Mouse (Mus musculus) hindbrain, embryonic 13.5 days (tissue): ENCODE data around the gene Ang. TPM values are rescaled to one million over a fixed set of nuclear protein-coding genes. Genes with fewer than 3 reads are reported as not detected.

Source experiments
- ATAC-seq: fragments of 200-750 bp; cut with Nextera tagmentation; 2 replicates; pipeline ENCODE4 v1.8.0; 2017; ENCODE audit warnings: moderate TSS enrichment; ENCODE audit not compliant: low FRiP score
- H3K27ac ChIP-seq: fragments of 300-500 bp; sonication (generic); 2 replicates; pipeline ENCODE4 v1.5.1; 2015; ENCODE audit warnings: inconsistent platforms, mild to moderate bottlenecking, moderate library complexity
- H3K27me3 ChIP-seq: fragments of 300-500 bp; sonication (generic); 2 replicates; pipeline ENCODE4 v1.6.1; 2015; ENCODE audit warnings: mild to moderate bottlenecking, inconsistent platforms
- H3K36me3 ChIP-seq: fragments of 300-500 bp; sonication (generic); 2 replicates; pipeline ENCODE4 v1.6.1; 2015; ENCODE audit warnings: mild to moderate bottlenecking, inconsistent platforms
- H3K4me1 ChIP-seq: fragments of 300-500 bp; sonication (generic); replicated peaks from 2 replicates; pipeline ENCODE4 v1.6.1; 2015; ENCODE audit warnings: inconsistent platforms
- H3K4me2 ChIP-seq: fragments of 300-500 bp; sonication (generic); 2 replicates; pipeline ENCODE4 v1.6.1; 2015; ENCODE audit warnings: inconsistent platforms, mild to moderate bottlenecking, moderate library complexity
- H3K4me3 ChIP-seq: fragments of 300-500 bp; sonication (generic); 2 replicates; pipeline ENCODE4 v1.5.1; 2015; ENCODE audit warnings: mild to moderate bottlenecking, inconsistent platforms
- H3K9ac ChIP-seq: fragments of 300-500 bp; sonication (generic); 2 replicates; pipeline ENCODE4 v1.6.1; 2015; ENCODE audit warnings: mild to moderate bottlenecking, inconsistent platforms
- H3K9me3 ChIP-seq: fragments of 300-500 bp; sonication (generic); 2 replicates; pipeline ENCODE4 v1.6.1; 2016; ENCODE audit warnings: inconsistent platforms
- WGBS: fragments of 180-500 bp; shearing (Covaris S2); methylation state at CpG from one replicate; pipeline ENCODE4 v1.1.7; 2015; 5-methylcytosine and 5-hydroxymethylcytosine counted together
- polyA plus RNA-seq: library from polyadenylated mRNA; unstranded; fragments of >200 nt; fragmentation: Nextera tagmentation; extraction: Ambion mirVana; gene quantifications from 2 replicates; pipeline ENCODE4 v1.2.1, GENCODE M21; 2015

The Ang gene
- polyA plus RNA-seq, 1 experiment from 2014 or later = 4.1 TPM

DNA sequence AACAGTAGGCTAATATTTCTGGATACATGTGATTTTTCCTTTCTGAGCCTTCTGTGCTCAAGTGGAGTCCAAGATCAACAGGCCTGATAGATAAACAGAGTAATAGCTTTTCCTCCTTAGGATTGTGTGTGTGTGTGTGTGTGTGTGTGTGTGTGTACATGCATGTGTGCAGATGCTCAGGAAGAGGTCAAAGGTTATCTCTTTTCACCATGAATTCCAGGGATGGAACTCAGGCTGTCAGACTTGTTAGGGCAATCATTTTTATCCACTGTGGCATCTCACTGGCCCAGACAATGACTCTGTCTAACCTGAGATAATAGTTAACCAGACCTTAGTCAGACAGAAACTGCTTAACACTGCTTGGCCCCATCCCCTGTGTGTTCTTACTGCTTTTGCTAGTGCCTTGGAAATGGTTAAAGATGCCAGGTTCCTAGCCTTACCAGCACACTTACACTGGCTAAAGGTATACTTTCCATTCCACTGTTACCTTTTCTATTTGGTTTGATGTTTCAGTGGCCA is 15.6 kb downstream of the Ang start:
- H3K9me3 ChIP-seq = no peaks in the 10 kb centered on the region
- H3K4me3 ChIP-seq = no peak overlapping the region
- no peak overlapping the region for H3K27ac ChIP-seq
- H3K27me3 ChIP-seq = no peaks in the 10 kb centered on the region
- no peak overlapping the region for H3K9ac ChIP-seq
- no peak overlapping the region for H3K4me2 ChIP-seq
- H3K4me1 ChIP-seq = no peaks in the 10 kb centered on the region
- 0 out of 2 replicates have a peak, but pooled peaks cover 2% of the 10 kb centered on the region for H3K36me3 ChIP-seq
- ATAC-seq = no peak

- no peaks in the 10 kb centered on the region for H3K9me3 ChIP-seq
- H3K27ac ChIP-seq = no peak overlapping the region
- 83% methylated on average over 3 of the region's 3 CpGs for WGBS
- no peak overlapping the region for H3K9ac ChIP-seq
- H3K4me2 ChIP-seq = no peak overlapping the region
- H3K4me3 ChIP-seq = no peak overlapping the region
- no peaks in the 10 kb centered on the region for H3K4me1 ChIP-seq
- no peaks in the 10 kb centered on the region for H3K36me3 ChIP-seq
- H3K27me3 ChIP-seq = no peaks in the 10 kb centered on the region
- ATAC-seq = no peak
Observed at GRCm38 (mm10) chr14:51111966-51112365, 21.0 kb downstream of the Ang start.

DNA sequence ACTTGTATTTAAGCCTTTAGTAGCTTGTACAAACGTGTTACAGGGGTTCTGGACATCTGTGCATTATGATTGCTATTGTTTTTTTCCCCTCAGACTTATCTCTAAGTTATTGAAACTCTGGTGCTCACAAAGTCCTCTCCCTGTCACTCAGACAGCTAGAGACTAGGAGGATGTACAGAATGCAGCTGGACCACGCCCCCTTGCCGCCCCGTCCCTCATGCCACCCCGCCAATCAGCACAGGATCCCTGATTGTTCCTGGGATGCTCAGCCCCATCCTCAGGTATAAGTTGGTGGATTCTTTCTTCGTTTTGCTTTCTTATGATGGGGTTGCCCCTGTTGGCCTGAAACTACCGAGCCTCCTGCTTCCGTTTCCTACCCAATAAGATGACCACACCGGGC is 22.5 kb downstream of the Ang start:
- 0 out of 2 replicates have a peak, but pooled peaks cover under 1% of the 10 kb centered on the region for H3K9me3 ChIP-seq
- no peak overlapping the region for H3K4me3 ChIP-seq
- no peaks in the 10 kb centered on the region for H3K36me3 ChIP-seq
- no peaks in the 10 kb centered on the region for H3K4me1 ChIP-seq
- ATAC-seq = no peak
- no peak overlapping the region for H3K9ac ChIP-seq
- 30% methylated on average over 9 of the region's 9 CpGs for WGBS
- no peaks in the 10 kb centered on the region for H3K27me3 ChIP-seq
- no peak overlapping the region for H3K27ac ChIP-seq
- no peak overlapping the region for H3K4me2 ChIP-seq

DNA sequence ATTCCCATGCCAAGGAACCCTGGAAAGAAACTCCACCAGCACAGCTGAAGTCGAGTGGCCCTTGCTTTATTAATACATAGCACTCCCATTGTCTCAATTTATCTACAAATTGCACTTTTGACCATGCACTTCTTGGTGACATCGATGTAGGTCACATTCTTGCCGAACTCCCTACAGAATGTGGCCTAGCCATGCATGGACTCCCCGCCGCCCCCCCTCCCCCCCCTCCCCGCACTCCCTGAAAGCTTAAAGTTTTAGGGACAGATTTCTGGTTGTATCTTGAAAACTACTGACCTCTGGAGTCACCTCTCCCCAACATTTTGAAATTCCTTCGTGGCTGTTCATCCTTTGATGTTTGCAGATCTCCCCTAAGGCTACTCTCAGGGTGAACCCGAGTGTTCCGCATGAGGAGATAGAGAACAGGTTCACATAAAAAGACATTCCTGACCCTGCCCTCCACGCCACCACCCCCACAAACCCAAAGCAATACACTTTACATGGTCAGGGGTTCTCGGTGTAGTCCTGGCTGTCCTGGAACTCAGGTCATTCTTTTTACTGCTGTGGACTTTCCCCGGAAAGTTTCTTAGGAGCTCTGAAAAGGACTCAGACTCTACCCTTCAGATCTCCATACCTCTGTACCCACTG is 23.1 kb downstream of the Ang start, which contains the start of gene Eddm3b:
TSS of gene Eddm3b (plus strand) at position 511 of the 645 bp plus-strand sequence.
- WGBS = 38% methylated on average over 12 of the region's 12 CpGs
- Histone ChIP-seq H3K4me1 (no peaks in the 10 kb centered on the region), H3K9ac (no peak within 1 kb of the TSS), H3K27me3 (no peaks in the 10 kb centered on the region), H3K36me3 (no peaks in the 10 kb centered on the region), H3K27ac (no peak within 1 kb of the TSS), H3K4me3 (no peak within 1 kb of the TSS), H3K4me2 (no peak within 1 kb of the TSS), H3K9me3 (peaks cover 6% of the 10 kb centered on the region; the same call in 1 of the 2 replicates)
- no peak for ATAC-seq

DNA sequence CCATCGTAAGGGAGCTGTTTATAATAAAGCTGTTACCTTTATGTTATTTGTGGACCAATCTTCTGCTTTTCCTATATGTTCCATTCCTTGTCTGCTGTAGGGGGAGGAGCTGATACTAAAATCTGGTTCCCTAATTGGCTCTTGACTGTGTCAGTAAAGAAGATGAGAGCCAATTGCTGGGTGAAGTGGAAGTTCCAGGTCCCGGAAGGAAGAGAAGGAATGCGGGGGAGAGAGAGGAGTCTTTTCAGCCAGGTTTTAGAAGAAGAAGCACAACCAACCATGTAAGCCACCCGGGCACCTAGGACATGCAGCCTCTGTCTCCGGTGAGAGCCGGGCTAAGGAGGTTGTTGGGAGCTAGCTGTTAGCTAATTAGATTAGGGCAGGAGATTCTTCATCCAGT is 34.7 kb downstream of the Ang start:
- Histone ChIP-seq H3K27me3 (no peaks in the 10 kb centered on the region), H3K27ac (no peak overlapping the region), H3K4me1 (no peaks in the 10 kb centered on the region; the same call in 1 of the 2 replicates), H3K9ac (no peak overlapping the region), H3K4me2 (no peak overlapping the region), H3K9me3 (no peaks in the 10 kb centered on the region), H3K36me3 (no peaks in the 10 kb centered on the region), H3K4me3 (no peak overlapping the region)
- WGBS = 83% methylated on average over 6 of the region's 6 CpGs
- ATAC-seq = no peak

GRCm38 (mm10) chr14:51127648-51128258 is 36.8 kb downstream of the Ang start:
- H3K27ac ChIP-seq = no peak overlapping the region
- H3K27me3 ChIP-seq = no peaks in the 10 kb centered on the region
- no peak overlapping the region for H3K4me2 ChIP-seq
- H3K9me3 ChIP-seq = no peaks in the 10 kb centered on the region
- no peaks in the 10 kb centered on the region for H3K4me1 ChIP-seq
- H3K36me3 ChIP-seq = no peaks in the 10 kb centered on the region
- ATAC-seq = no peak
- no peak overlapping the region for H3K4me3 ChIP-seq
- 79% methylated on average over 2 of the region's 2 CpGs for WGBS
- H3K9ac ChIP-seq = no peak overlapping the region

DNA sequence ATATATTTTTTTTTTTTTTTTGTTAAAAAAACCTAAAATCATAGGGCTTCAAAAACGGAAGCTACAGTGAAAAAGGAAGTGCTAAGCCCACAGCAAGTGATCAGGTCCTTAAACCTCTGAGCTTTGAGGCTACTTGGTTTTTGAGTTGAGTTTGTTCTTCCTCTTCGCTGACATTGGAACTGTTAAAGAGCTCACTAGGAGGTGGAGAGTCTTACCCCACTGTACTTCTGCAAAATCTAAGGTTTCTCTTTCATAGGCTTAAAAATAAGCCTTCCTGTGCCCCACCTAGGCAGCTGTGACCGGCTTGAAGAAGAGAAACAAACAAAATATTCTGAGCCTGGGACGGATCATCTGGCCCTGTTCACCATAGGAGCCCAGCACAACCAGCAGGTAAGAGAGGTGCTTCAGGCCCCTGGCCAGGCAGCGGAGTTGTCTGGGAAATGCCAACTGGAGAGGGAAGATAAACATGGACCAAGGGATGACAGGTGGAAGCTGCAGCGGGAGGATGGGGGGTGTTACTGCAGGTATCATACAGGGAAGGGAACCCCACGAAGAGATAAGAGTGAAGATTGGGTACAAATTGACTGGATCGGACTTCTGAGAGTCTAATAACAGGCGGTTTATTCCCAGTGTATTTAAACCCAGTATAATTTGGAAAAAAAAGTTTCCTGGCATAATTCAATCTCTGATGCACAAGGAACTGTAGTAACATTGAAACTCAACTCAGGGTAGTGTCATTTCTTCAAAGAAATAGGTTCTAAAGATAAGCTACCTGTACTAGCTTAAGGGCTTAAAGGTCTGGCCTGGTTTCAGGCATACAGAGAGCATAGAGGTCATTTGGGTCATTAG is 38.0 kb downstream of the Ang start:
- H3K9me3 ChIP-seq = no peaks in the 10 kb centered on the region
- H3K9ac ChIP-seq = no peak overlapping the region
- WGBS = 86% methylated on average over 9 of the region's 9 CpGs
- H3K4me1 ChIP-seq = no peaks in the 10 kb centered on the region
- no peak for ATAC-seq
- H3K36me3 ChIP-seq = no peaks in the 10 kb centered on the region
- H3K4me2 ChIP-seq = no peak overlapping the region
- no peak overlapping the region for H3K4me3 ChIP-seq
- no peak overlapping the region for H3K27ac ChIP-seq
- H3K27me3 ChIP-seq = no peaks in the 10 kb centered on the region

- Histone ChIP-seq H3K4me3 (no peak overlapping the region), H3K27me3 (no peaks in the 10 kb centered on the region), H3K36me3 (no peaks in the 10 kb centered on the region), H3K4me1 (no peaks in the 10 kb centered on the region), H3K27ac (no peak overlapping the region), H3K4me2 (no peak overlapping the region), H3K9ac (no peak overlapping the region), H3K9me3 (no peaks in the 10 kb centered on the region)
- 78% methylated on average over 4 of the region's 4 CpGs for WGBS
- ATAC-seq = no peak
Observed at GRCm38 (mm10) chr14:51129624-51129975, 38.6 kb downstream of the Ang start.

- H3K9ac ChIP-seq = no peak overlapping the region
- H3K4me3 ChIP-seq = no peak overlapping the region
- no peak for ATAC-seq
- no peaks in the 10 kb centered on the region for H3K4me1 ChIP-seq
- WGBS = 92% methylated on average over 9 of the region's 9 CpGs
- no peak overlapping the region for H3K27ac ChIP-seq
- no peak overlapping the region for H3K4me2 ChIP-seq
- H3K9me3 ChIP-seq = no peaks in the 10 kb centered on the region
- H3K36me3 ChIP-seq = no peaks in the 10 kb centered on the region
- no peaks in the 10 kb centered on the region for H3K27me3 ChIP-seq
Observed at GRCm38 (mm10) chr14:51130315-51130940, 39.5 kb downstream of the Ang start.

GRCm38 (mm10) chr14:51131086-51131815 is 40.3 kb downstream of the Ang start:
- H3K4me3 ChIP-seq = no peak overlapping the region
- no peak overlapping the region for H3K9ac ChIP-seq
- no peak overlapping the region for H3K27ac ChIP-seq
- no peaks in the 10 kb centered on the region for H3K9me3 ChIP-seq
- H3K4me1 ChIP-seq = no peaks in the 10 kb centered on the region
- H3K27me3 ChIP-seq = no peaks in the 10 kb centered on the region
- no peaks in the 10 kb centered on the region for H3K36me3 ChIP-seq
- 84% methylated on average over 7 of the region's 7 CpGs for WGBS
- ATAC-seq = no peak
- no peak overlapping the region for H3K4me2 ChIP-seq

- no peak for ATAC-seq
- no peak overlapping the region for H3K4me2 ChIP-seq
- 93% methylated on average over 4 of the region's 4 CpGs for whole genome bisulfite sequencing
Observed at GRCm38 (mm10) chr14:51132372-51132771, 41.4 kb downstream of the Ang start.

More at GRCm38 (mm10) chr14:51132372-51132771, 41.4 kb downstream of the Ang start:
- H3K9ac ChIP-seq = no peak overlapping the region
- no peaks in the 10 kb centered on the region for H3K4me1 ChIP-seq
- no peak overlapping the region for H3K4me3 ChIP-seq
- no peak overlapping the region for H3K27ac ChIP-seq
- no peaks in the 10 kb centered on the region for H3K9me3 ChIP-seq
- H3K36me3 ChIP-seq = no peaks in the 10 kb centered on the region
- no peaks in the 10 kb centered on the region for H3K27me3 ChIP-seq
